Mouse (Mus musculus) embryonic facial prominence, embryonic 11.5 days (tissue): ENCODE data around the gene Pax6. TPM values are rescaled to one million over a fixed set of nuclear protein-coding genes. Genes with fewer than 3 reads are reported as not detected.

Experiments used
- ATAC-seq: fragments of 200-750 bp; cut with Nextera tagmentation; replicated peaks from 2 replicates; pipeline ENCODE4 v1.8.0; 2017; ENCODE audit warnings: low read depth; ENCODE audit not compliant: insufficient number of reproducible peaks, low FRiP score, low TSS enrichment
- DNase-seq: peaks from one replicate; pipeline ENCODE4 v3.0.0-alpha.2; 2015; ENCODE audit warnings: low spot score
- H3K27ac ChIP-seq: fragments of 300-500 bp; sonication (generic); replicated peaks from 2 replicates; pipeline ENCODE4 v1.5.1; 2014; ENCODE audit warnings: mild to moderate bottlenecking, low read depth, low read length, control low read depth
- H3K27me3 ChIP-seq: fragments of 300-500 bp; sonication (generic); 2 replicates; pipeline ENCODE4 v1.6.1; 2014; ENCODE audit warnings: mild to moderate bottlenecking, low read length, moderate library complexity, mixed read lengths; ENCODE audit not compliant: control insufficient read depth, insufficient read depth
- H3K36me3 ChIP-seq: fragments of 300-500 bp; sonication (generic); replicated peaks from 2 replicates; pipeline ENCODE4 v1.6.1; 2014; ENCODE audit warnings: low read depth, mild to moderate bottlenecking, low read length, moderate library complexity, mixed read lengths; ENCODE audit not compliant: control insufficient read depth, insufficient read depth
- H3K4me1 ChIP-seq: fragments of 300-500 bp; sonication (generic); 2 replicates; pipeline ENCODE4 v1.6.1; 2014; ENCODE audit warnings: low read length, mixed read lengths; ENCODE audit not compliant: control insufficient read depth, insufficient read depth
- H3K4me2 ChIP-seq: fragments of 300-500 bp; sonication (generic); 2 replicates; pipeline ENCODE4 v1.6.1; 2014; ENCODE audit warnings: low read depth, mild to moderate bottlenecking, control low read depth, low read length, moderate library complexity
- H3K4me3 ChIP-seq: fragments of 300-500 bp; sonication (generic); 2 replicates; pipeline ENCODE4 v1.5.1; 2014; ENCODE audit warnings: low read depth, low read length, control low read depth
- H3K9ac ChIP-seq: fragments of 300-500 bp; sonication (generic); replicated peaks from 2 replicates; pipeline ENCODE4 v1.6.1; 2014; ENCODE audit warnings: mild to moderate bottlenecking, control low read depth, low read length
- H3K9me3 ChIP-seq: fragments of 300-500 bp; sonication (generic); replicated peaks from 2 replicates; pipeline ENCODE4 v1.6.1; 2016; ENCODE audit warnings: mild to moderate bottlenecking, low read length, inconsistent platforms, mixed read lengths; ENCODE audit not compliant: control insufficient read depth
- WGBS: fragments of 180-500 bp; shearing (Covaris S2); extraction: QIAGEN DNeasy Blood & Tissue Kit; methylation state at CpG from one replicate; pipeline ENCODE4 v1.1.7; 2014; 5-methylcytosine and 5-hydroxymethylcytosine counted together
- polyA plus RNA-seq: library from polyadenylated mRNA; unstranded; fragments of >200 nt; fragmentation: Nextera tagmentation; extraction: Ambion mirVana; gene quantifications from 2 replicates; pipeline ENCODE4 v1.2.1, GENCODE M21; 2014

Pax6 gene
- polyA plus RNA-seq, 1 experiment from 2014 or later: 13.9 TPM

GRCm38 (mm10) chr2:105673631-105674060, 4.9 kb downstream of the Pax6 start:
- DNase-seq (peak; percentile 13), ATAC-seq (no peak)
- H3K9ac ChIP-seq: no peak overlapping the region
- peak overlapping the region; percentile 6; the same call in 1 of the 2 replicates for H3K4me3 ChIP-seq
- H3K9me3 ChIP-seq: no peaks in the 10 kb centered on the region
- 1% methylated on average over 10 of the region's 10 CpGs for WGBS
- H3K36me3 ChIP-seq: no peaks in the 10 kb centered on the region
- peaks cover 10% of the 10 kb centered on the region for H3K4me1 ChIP-seq
- no peak overlapping the region for H3K27ac ChIP-seq
- peak overlapping the region; percentile 22; the same call in 1 of the 2 replicates for H3K4me2 ChIP-seq
- H3K27me3 ChIP-seq: peaks cover 73% of the 10 kb centered on the region

GRCm38 (mm10) chr2:105674061-105674874, 5.6 kb downstream of the Pax6 start:
- Histone ChIP-seq H3K9ac (peak overlapping the region; percentile 22; the same call in 1 of the 2 replicates), H3K4me2 (peak overlapping the region; percentile 43), H3K4me1 (peaks cover 10% of the 10 kb centered on the region), H3K36me3 (no peaks in the 10 kb centered on the region), H3K27ac (no peak overlapping the region), H3K27me3 (peaks cover 72% of the 10 kb centered on the region), H3K4me3 (peak overlapping the region; percentile 20), H3K9me3 (no peaks in the 10 kb centered on the region)
- peak; percentile 36 for DNase-seq
- WGBS: under 1% methylated on average over 36 of the region's 36 CpGs
- no peak for ATAC-seq

- H3K9me3 ChIP-seq: no peaks in the 10 kb centered on the region
- H3K4me3 ChIP-seq: peak overlapping the region; percentile 20
- peaks cover 73% of the 10 kb centered on the region for H3K27me3 ChIP-seq
- WGBS: under 1% methylated on average over 49 of the region's 49 CpGs
- H3K36me3 ChIP-seq: no peaks in the 10 kb centered on the region
- H3K4me1 ChIP-seq: peaks cover 10% of the 10 kb centered on the region
- peak overlapping the region; percentile 22; the same call in 1 of the 2 replicates for H3K9ac ChIP-seq
- peak overlapping the region; percentile 61 for H3K4me2 ChIP-seq
- ATAC-seq: peak; percentile 89
- H3K27ac ChIP-seq: no peak overlapping the region
- peak; percentile 80 for DNase-seq
These were observed 6.4 kb downstream of the Pax6 start for GRCm38 (mm10) chr2:105674875-105675729.

- H3K4me1 ChIP-seq: peaks cover 10% of the 10 kb centered on the region
- no peaks in the 10 kb centered on the region for H3K9me3 ChIP-seq
- no peak for DNase-seq
- WGBS: 0% methylated on average over 11 of the region's 11 CpGs
- H3K9ac ChIP-seq: peak overlapping the region; percentile 67
- peak overlapping the region; percentile 48; the same call in 1 of the 2 replicates for H3K27ac ChIP-seq
- H3K4me3 ChIP-seq: peak overlapping the region; percentile 37
- peak overlapping the region; percentile 61 for H3K4me2 ChIP-seq
- H3K36me3 ChIP-seq: no peaks in the 10 kb centered on the region
- H3K27me3 ChIP-seq: peaks cover 73% of the 10 kb centered on the region
- no peak for ATAC-seq
These were observed 7.0 kb downstream of the Pax6 start for GRCm38 (mm10) chr2:105675730-105676079.

GRCm38 (mm10) chr2:105676080-105676908, 7.6 kb downstream of the Pax6 start:
- Histone ChIP-seq H3K9ac (peak overlapping the region; percentile 67), H3K4me2 (peak overlapping the region; percentile 61), H3K27me3 (peaks cover 73% of the 10 kb centered on the region), H3K4me1 (peaks cover 12% of the 10 kb centered on the region), H3K27ac (peak overlapping the region; percentile 48; the same call in 1 of the 2 replicates), H3K9me3 (no peaks in the 10 kb centered on the region), H3K4me3 (peak overlapping the region; percentile 37), H3K36me3 (no peaks in the 10 kb centered on the region)
- WGBS: under 1% methylated on average over 67 of the region's 77 CpGs
- DNase-seq: peak; percentile 57
- no peak for ATAC-seq

GRCm38 (mm10) chr2:105676909-105677433, 8.3 kb downstream of the Pax6 start:
- ATAC-seq (no peak), DNase-seq (peak; percentile 45)
- no peak overlapping the region for H3K27ac ChIP-seq
- peak overlapping the region; percentile 37 for H3K4me3 ChIP-seq
- no peaks in the 10 kb centered on the region for H3K36me3 ChIP-seq
- no peaks in the 10 kb centered on the region for H3K9me3 ChIP-seq
- peaks cover 74% of the 10 kb centered on the region for H3K27me3 ChIP-seq
- no peak overlapping the region; the same call in 1 of the 2 replicates for H3K4me2 ChIP-seq
- under 1% methylated on average over 11 of the region's 11 CpGs for WGBS
- peak overlapping the region; percentile 67 for H3K9ac ChIP-seq
- H3K4me1 ChIP-seq: peaks cover 12% of the 10 kb centered on the region

- Histone ChIP-seq H3K9ac (no peak overlapping the region), H3K4me3 (peak overlapping the region; percentile 37), H3K4me1 (peaks cover 15% of the 10 kb centered on the region), H3K9me3 (no peaks in the 10 kb centered on the region), H3K4me2 (no peak overlapping the region), H3K27me3 (peaks cover 74% of the 10 kb centered on the region), H3K27ac (no peak overlapping the region), H3K36me3 (no peaks in the 10 kb centered on the region)
- peak; percentile 2 for DNase-seq
- under 1% methylated on average over 11 of the region's 11 CpGs for whole genome bisulfite sequencing
- ATAC-seq: no peak
These were observed 8.9 kb downstream of the Pax6 start for GRCm38 (mm10) chr2:105677434-105678105.
